Mouse (Mus musculus) cerebellum, adult 2 months (tissue): ENCODE data around the gene Rab20.

ENCODE experiments used
- CTCF ChIP-seq: fragments of 200-500 bp; IDR thresholded peaks from 2 replicates; pipeline ENCODE4 v1.5.1; 2011; ENCODE audit warnings: low read depth, mild to moderate bottlenecking, control low read depth, low read length, moderate library complexity, borderline replicate concordance; ENCODE audit not compliant: insufficient read depth
- POLR2A ChIP-seq: fragments of 200-500 bp; IDR thresholded peaks from 2 replicates; pipeline ENCODE4 v1.6.1; 2011; ENCODE audit warnings: low read length, control low read depth, borderline replicate concordance; ENCODE audit not compliant: insufficient read depth

DNA sequence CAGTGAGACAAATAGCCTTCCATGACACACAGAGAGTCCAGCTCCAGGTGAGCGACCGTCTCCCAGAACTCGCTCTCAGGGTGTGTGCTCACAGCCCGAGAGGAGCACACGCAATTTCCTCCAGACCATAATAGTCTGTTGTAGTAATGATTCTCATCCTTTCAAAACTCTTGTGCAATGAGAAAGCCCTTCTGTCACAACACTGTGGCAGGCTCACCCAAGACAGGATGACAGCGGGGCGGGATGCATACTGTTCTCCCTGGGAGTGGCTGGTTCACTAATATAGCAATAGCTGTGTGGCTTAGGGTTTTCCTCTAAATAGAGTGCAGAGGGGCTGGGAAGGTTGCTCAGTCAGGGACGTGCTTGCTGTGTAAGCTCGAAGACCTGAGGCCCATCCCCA is 74.7 kb downstream of the Rab20 start:
- no peak for TF ChIP-seq CTCF
- no peak for TF ChIP-seq POLR2A
